Mouse (Mus musculus) ovary, adult 18-20 months (tissue): ENCODE results near the gene Gm20388.

Source experiments
- DNase-seq: peaks from one replicate; pipeline ENCODE4 v3.0.0; 2022; ENCODE audit warnings: low spot score, mixed read lengths

The Gm20388 gene

DNA sequence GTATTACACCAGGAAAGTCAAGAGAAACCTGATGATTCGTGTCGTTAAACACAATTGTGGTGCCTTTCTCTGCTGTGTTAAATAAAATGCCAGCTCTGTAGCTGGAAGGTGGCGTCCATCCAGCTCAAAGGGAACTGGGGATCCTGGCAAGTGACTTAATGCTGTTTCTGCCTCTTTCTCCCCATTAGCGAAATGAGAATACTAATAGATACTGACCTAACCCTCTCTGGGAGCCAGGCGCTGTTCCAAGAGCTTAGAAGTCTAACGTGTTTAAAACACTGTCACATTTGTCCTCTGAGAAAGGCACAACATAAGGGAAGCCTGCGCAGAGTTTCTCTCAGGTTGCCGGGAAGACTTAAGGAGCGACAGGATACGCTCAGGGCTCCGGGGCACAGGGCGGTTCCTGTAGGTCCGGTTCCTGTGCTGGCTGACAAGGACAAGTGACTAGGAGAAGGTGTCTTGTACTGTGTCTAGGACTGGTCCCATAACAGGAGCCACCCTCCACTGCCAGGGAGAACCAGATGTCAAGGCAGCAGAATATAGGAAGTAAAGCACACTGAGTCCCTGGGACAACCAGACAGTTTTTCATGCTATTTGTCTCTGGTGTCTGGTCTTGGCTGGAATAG lies 3819.3 kb downstream of the Gm20388 start:
- DNase-seq = no peak

DNA sequence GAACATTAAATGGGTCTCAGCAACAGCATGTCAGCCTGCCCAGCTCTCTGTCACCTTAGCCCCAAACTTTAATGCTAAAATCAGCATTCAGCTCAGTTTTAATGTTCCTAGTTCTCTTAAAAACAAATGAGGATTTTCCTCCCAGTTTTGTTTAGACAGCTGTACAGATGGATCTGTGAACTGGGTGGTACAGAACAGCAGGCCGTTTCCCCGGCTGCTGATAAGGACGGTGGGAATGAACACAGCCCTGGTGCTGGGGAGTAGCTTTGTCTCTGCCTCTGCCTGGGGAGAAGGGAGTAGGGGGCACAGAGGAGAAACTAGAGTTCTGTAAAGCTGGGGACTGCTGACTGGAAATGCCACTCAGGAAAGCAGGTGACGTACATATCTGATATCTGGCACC lies 3821.7 kb downstream of the Gm20388 start:
- no peak for DNase-seq

DNA sequence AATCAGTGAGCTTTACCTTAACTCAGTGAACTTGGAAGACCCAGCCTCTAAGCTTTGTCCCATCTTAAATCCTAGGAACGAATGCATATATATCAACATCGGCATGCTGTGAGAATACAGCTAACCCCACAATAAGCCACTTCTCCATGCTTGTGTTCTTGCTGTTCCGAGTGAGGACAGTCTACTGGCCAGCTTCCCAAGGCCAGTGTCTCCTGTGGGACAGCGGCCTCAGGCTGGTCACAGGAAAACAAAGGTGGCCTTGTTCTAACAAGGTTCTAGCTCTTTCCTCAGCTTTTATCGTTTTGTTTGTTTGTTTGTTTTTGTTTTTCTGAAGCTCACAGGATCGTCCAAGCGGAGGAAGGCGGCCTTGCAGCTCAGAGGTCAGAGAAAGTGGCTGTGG lies 3823.8 kb downstream of the Gm20388 start:
- peak; percentile 30 for DNase-seq

DNA sequence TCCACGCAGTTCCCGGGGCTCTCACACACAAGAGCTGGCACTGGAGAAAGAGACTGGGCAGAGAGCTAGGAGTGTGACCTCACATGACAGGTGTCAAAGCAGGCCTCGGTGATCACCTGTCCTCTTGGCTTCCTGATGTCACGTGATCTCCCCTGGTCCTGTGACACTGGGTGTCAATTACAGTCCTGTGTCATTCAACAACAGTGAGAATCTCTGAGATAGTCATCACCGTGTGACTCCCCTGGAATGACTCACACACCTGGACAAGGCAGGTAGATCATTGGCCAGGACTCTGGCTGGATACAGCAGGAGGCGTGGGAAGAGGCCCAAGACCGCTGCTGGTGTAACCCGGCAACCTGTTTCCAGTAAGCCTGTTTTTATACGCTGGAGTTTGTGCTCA lies 3826.3 kb downstream of the Gm20388 start:
- DNase-seq = no peak

DNA sequence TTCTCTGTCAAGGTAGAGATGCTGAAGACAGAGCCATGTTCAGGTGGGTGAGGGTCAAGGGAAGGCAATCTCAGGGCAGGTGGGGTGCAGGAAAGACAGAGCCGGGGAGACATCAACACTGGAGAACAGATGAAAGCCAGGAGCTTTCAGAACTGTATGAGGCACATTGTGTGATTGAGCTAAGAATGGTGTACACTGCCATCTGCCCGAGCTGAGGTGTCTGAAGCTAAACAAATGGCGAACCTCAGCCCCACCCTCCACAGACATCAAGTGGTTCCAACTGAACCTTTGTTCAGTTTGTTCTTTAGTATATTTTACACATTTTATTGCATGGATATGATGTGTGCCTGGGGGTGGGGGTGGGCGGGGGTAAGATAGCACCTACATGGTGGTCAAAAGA lies 3829.6 kb downstream of the Gm20388 start:
- DNase-seq = no peak

DNA sequence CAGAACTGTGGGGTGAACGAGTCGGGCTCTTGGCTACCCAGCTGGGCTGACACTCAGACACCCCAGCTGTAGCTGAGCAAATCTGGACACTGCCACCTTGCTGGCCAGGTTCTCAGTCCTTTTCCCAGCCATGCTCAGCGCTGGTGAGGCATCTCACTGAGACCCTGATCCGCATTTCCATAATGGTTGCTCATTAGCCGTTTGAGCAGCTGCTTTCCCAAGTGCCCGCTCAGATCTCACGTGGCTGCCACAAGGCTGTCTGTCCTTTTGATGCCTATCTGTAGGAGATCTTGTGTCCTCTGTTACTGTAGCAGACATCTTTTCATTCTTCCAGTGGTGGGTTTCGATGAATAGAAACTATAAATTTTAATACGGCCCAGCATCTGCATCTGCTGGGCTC lies 3830.6 kb downstream of the Gm20388 start:
- DNase-seq = no peak

DNA sequence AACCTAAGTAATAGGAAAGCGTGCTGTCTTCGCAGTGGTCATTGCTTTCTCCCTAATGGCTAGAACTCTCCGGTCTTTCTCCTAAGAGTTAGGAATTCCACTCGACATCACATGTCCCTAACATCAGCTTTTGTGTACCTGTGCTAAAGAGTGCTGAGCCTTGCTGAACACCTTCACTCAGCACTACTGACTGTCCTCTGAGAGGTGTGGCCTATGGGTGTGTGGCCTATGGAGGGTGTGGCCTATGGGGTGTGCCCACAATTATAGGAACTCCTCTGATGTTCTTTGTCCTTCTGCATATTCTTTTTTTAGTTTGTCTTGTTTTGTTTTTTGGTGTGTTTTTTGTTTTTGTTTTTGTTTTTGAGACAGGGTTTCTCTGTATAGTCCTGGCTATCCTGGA lies 3835.8 kb downstream of the Gm20388 start:
- no peak for DNase-seq

DNA sequence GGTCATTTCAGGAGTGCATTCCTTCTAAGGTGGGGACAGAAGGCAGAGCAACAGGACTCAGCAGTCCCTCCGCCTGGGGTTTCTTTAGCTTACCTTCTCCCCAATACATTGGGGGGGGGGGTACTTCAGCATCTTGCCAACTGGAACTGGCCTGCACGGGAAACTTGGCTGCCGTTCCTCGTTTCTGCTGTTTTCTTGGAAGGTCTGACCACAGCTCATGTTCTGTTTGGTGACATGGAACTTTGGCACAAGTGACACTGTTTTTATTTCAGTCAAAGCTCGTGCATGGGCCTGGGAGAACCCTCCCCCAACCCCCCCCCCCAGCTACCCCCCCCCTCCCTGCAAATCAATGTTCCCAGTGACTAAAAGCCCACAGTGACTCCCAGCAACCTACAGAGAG lies 3837.1 kb downstream of the Gm20388 start:
- DNase-seq = no peak

DNA sequence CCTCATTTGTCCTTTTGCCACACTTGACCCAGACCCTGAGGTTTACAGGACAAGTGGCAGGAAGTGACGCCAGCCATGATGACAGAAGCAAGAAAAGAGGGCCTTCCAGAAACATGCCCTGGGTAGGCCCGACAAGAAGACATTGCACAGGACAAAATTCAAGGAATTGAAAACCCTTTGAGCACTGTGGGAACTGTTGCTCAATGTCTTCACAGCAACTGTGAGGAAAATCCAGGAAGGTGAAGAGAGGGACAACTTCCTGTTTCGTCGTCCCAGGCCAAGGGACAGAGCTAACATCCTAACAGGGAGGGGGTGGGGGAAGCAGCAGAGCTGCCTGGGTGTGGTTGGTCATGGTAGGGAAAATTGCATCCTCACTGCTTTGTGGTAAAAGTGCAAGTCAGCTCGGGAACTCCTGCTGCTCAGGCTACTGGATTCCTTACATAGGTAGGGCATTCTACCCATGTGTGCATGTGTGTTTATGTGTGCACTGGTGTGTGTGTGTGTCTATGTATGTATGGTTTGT lies 3839.6 kb downstream of the Gm20388 start:
- DNase-seq = no peak

DNA sequence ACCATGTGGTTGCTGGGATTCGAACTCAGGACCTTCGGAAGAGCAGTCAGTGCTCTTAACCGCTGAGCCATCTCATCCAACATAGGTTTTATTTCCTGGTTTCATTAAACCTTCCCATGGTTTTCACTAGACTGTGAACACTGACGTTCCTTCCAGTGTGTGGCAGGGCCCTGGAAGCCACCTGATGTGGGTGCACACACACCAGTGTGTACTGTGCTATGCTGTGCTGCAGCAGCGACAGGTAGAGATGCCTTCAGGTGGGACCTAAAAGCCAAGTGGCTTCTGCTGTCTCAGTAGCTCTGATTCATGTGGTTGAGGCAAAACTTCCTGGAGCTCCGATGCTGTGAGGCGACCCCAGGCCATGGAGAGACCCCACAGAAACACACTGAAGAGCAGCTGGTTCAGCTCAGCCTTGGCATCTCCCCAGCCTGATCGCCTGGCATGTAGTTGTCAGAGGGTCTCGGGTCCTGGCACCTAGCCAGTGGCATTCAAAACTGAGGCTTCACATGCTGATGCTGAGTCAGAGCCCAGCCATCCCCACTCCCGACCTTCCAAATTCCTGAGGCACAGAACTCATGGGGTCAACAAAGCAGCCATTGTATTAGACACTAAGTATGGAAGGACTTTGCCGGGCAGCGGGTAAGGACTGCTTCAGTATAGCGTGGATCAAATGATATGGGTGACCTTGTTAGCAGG lies 3842.3 kb downstream of the Gm20388 start:
- DNase-seq = no peak

DNA sequence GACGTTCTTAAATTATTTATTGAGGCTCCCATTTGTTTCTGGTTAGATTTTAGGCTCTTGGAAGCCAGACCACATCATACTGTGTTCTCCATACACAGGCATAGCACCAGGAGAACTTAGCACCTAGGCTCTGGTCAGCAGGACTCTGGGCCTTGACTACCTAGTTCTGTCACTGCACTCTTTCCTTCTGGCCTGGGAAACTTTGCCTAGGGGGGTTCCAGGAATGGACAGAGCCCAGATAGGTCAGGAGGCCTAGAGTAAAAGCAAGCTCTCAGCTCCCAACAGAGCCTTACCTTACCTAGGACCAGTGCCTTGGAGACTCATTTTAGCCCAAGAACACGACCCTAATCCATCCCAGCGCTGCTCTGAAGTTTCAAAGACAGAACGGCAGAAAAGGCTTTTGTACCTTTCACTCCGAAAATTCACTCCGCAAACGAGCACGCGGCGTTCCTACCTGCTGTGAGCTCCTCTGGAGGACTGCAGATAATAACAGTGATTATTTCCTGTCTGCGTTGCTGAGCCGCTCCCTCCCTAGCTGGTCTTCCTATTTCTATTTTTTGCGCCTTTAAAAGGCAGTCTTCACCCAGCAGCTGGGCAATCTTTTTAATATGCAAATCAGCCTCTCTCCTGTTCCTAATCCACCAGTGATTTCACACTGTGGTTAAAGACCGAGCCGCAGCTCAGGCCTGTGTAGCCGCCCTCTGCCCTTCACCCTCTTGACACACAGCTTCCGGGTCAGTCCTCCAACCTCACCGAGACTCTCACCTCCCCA lies 3843.1 kb downstream of the Gm20388 start:
- DNase-seq = no peak

DNA sequence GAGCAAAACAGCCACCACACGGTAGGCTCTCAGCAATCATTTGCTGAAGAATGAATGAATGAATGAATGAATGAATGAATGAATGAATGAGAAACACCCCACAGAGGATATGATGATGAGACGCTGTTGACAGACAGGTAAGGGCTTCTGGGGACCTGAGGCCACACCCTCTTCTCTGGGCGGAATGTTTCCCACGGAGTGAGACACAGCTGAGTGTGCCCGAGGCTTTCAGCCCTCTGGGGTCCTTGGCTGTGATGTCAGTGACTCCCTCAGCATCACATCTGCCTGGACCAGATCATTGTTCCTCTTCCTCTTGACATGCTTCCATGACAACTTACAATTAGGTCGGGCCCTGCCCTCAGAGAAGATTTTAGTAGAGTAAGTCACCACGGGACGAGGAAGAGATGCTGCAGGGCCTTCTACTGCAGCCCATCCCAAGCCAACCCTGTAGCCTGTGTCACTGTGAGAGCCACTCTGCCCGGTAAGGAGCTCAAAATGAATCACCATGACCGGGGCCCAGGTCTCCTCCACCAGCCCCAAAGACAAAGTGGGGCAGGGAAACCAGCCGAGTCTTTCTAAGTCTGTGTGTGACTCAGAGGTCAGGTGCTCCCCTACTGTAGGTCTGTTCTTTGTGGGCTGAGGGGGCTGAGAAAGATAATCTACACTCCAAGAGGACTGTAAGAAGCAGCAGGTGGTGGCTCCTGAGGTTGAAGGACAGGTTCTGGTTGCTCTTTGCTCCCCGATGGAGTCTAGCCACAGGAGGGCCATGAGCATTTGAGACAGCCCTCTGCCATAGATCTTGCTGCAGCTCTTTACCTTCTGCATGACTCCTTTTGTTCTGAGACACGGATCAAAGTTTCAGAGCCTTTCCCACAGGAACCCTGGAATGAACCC lies 3844.1 kb downstream of the Gm20388 start:
- no peak for DNase-seq

DNA sequence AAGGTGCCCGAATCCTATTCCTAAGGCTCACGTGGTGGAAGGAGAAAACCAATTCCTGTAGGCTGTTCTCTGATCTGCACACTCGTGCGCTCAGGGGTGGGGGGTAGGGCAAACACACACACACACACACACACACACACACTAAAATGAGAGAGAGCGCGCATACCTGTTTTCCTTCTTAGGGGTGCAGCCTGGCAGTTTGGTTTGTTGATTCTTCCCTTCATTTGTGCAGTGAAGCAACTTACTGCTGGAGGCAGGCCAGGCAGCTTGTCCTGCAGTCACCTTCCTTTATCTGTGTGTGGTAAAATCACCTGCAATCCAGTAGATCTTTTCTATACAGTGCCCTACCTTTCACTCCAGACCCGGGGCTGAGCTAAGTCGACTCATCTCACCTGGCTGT lies 3846.3 kb downstream of the Gm20388 start:
- no peak for DNase-seq

DNA sequence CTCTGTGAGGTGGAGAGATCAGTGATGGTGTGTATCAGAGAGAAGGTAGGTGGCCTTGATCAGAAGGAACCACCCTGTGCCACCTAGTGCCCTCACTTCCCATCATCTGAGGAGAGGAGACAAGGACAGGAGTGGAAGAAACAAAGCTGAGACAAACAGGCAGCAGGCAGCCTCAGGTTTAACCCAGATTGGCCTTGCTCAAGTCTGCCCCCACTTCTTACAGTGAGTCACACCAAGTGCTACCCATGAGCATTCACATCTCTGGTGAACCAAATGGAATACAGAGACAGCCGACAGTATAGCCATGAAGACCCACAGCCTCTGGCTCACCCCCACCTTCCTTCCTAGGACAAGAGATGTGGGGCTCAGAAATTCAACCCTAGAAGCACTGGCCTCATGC lies 3848.3 kb downstream of the Gm20388 start:
- DNase-seq = no peak

DNA sequence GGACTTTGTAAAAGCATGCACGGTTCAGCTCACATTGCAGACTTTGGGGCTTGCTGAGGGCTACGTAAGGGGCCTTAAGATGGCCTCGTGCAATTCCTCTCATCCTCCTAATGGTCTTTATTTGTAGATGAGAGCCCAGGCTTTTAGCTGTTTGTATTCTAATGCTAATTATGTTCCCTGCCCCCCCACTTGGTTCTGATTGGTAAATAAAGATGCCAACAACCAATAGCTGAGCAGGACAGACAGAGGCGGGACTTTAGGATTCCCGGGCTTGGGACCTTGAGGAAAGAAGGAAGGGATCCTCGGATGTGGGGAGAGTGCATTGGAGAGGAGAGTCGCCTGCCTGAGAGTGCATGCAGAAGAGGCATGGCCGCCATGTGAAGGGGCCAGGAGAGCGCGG lies 3849.3 kb downstream of the Gm20388 start:
- DNase-seq = no peak

DNA sequence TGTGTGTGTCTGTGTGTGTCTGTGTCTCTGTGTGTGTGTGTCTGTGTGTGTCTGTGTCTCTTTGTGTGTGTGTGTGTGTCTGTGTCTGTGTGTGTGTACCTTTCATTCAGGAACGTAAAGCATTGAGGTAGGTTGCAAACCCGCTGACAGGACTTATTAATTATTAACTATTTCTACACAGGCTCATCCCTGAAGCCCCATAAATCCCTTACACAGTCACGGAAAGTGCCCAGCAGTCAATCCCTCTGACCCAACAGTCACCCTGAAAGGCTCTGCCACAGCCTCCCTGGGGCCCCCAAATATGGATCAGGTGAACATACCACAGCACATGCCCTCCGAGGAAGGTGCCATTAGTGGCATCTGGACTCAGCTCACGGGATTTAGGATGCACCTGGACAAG lies 3849.9 kb downstream of the Gm20388 start:
- no peak for DNase-seq

DNA sequence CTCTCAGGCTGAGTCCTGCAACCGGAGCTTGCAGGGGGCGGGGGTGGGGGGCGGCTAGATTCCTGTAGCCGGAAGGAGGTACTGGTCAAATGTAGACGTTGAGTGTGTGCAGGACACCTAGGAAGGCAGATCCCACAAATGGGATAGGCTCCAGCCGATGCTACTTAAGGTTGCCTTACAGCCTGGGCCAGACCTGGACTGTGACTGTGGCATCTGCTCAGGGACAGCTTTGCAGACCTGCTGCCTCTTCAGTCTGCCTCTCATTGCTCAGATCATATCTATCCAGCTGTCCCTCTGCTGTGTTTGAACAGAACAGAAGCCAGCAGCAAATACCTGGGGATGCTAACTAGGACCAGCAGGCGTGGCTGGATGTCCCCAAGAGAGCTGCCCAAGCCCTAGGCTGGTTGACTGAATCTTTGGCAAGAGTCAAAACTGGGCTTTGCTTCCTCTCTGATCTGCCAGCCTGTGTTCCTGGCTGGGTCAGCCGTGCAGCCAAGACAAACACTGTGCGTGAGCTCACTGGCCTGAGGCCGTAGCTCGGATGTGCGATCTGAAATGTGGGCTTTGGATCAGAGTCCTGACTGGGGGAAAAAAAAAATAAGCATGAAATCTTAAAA lies 3850.7 kb downstream of the Gm20388 start:
- peak; percentile 28 for DNase-seq

DNA sequence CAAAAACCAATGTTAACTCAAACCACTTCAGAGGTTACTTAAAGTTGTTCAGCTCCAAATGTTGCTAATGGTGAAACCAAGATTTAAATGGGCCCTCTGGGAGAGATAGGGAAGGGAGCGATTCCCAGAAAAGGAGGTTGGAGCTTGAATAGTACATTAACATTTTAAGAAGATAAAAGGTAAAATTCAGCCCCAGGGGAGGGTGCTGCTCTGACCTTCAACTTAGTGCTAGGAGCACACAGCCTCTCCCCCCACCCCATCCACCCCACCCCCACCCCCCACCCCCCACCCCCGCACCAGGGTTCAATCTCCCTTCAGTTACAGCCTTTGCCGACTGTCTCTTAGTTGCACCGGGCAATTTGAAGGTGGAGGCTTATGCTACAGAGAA lies 3851.2 kb downstream of the Gm20388 start:
- no peak for DNase-seq

DNA sequence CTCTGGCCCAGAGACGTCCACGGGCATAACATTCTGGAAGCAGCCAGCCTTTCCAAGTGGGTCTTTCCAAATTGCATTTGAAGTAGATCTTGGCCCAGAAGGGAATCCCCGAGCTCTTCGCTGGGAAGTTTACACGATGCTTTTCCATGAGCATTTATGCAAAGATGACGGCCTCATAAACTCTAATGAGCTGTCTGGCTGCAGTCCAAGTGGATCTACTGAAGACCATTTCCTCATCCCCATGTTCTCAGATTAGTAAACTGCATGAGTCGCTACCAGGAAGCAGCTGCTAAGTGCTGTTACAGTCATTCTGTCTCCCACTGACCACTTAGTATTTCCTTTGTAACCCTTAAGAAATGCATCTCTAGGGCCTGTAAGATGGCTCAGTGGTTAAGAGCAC lies 3852.7 kb downstream of the Gm20388 start:
- DNase-seq = no peak

DNA sequence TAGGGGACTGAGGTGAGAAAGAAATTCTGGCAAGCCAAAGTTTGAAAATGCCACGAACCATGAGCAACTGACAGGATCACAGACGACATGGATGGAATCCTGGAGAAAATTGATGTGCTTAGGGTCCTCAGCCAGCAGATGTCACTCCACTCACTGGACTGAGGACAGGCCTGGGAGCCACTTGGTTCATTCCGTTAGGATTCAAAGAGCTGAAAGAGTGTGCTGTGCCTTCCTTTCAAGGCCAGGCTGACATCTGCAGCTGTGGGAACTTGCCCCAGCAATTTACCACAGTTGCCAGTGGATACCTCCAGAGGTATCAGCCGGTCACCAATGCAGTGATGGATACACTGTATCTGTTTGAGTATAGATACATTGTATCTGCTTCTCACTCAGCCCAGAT lies 3854.0 kb downstream of the Gm20388 start:
- no peak for DNase-seq

DNA sequence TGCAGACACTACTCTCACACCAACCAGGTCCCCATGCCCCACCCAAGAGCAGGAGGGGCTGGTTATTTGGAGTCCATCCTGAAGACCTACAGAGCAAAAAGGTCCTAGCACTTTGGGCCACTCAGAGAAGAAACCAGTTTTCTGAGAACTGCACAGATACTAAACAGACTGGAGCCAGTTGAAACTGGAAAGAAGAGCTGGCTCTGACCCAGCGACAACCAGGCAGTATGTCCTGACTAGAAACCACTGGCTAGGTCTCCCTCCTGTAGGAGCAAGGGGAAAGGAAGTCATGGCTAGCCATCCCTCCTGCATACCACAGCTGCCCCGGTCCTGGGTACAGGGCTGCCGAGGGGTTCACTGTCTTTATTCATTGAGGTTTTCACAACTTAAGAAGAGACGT lies 3855.9 kb downstream of the Gm20388 start:
- no peak for DNase-seq

DNA sequence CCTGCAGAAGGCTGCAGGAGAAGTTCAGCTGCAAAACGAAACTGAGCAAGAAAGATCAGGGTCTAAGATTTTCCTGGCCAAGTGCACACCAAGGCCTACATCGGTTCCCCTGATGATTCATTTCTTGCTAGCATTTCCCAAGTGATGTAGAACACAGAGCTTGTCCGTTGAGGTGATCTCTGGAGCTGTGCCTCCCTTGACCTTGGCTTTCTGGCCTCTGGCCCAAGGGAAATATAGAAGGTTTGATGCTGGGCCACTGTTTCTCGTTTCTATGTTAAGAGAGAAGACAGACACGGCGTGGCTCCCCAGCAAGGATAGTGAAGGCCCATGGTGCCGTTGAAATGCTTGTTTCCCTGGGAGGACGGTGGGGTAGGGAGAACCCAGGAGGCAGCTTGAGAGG lies 3857.2 kb downstream of the Gm20388 start:
- no peak for DNase-seq
